Mouse (Mus musculus) spleen, adult 10 weeks (tissue): ENCODE data around the gene Sh3gl2. TPM values are rescaled to one million over a fixed set of nuclear protein-coding genes. Genes with fewer than 3 reads are reported as not detected.

Experiments
- polyA plus RNA-seq: library from polyadenylated mRNA; stranded (reverse); fragments of 350-450 nt; fragmentation: Illumina TruSeq; extraction: RNeasy Lipid Tissue Mini Kit (QIAGEN cat#74804); gene quantifications from one replicate; pipeline ENCODE4 v1.2.3, GENCODE M21; 2015; ENCODE audit warnings: low replicate concordance; ENCODE audit not compliant: insufficient read depth

Gene Sh3gl2
- polyA plus RNA-seq = 0.40 TPM

GRCm38 (mm10) chr4:85205071-85205635, at the start of gene Sh3gl2:
TSS of gene Sh3gl2 (plus strand) at chr4:85205126.

DNA sequence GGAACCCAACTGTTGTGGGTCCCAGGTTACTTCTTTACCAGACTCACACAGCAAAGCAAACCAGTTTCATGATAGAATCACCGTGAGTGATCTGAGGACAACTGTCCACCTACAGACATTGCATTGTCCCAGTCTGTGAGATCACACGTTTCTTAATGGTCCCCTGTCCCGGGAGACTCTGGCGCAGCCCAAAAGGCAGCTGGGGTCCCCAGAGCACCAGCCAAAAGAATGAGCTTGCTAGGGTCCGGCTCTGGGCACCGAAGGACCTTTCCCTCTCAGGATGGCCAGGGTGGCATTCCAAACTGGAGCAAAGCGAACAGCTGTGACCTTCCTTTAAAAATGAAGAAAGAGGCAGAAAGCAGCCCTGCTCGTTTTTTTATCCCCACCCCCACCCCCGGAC, 308.9 kb downstream of the Sh3gl2 start, which contains the start of gene Adamtsl1:
Gene Adamtsl1, plus strand, starts transcription at position 381 of the 400 bp plus-strand sequence.

